Mouse (Mus musculus) macrophage (primary cell): Measurements from ENCODE around the gene Gm11444. TPM values are rescaled to one million over a fixed set of nuclear protein-coding genes. Genes with fewer than 3 reads are reported as not detected.

Source experiments
- H3K27ac ChIP-seq: fragments of 350-480 bp; formaldehyde crosslinking; 2 replicates; pipeline ENCODE4 v1.9.0; 2021
- H3K36me3 ChIP-seq: fragments of 350-480 bp; formaldehyde crosslinking; 2 replicates; pipeline ENCODE4 v1.9.0; 2021; ENCODE audit errors: inconsistent target
- H3K4me3 ChIP-seq: fragments of 350-480 bp; formaldehyde crosslinking; 2 replicates; pipeline ENCODE4 v1.9.0; 2021; ENCODE audit errors: inconsistent target
- H3K79me2 ChIP-seq: fragments of 350-480 bp; formaldehyde crosslinking; 2 replicates; pipeline ENCODE4 v1.9.0; 2021; ENCODE audit errors: inconsistent target
- WGBS: methylation state at CpG from one replicate; pipeline ENCODE4 v1.1.7; 2026; ENCODE audit warnings: inconsistent platforms; ENCODE audit not compliant: missing documents; 5-methylcytosine and 5-hydroxymethylcytosine counted together
- polyA plus RNA-seq: library from polyadenylated mRNA; stranded (reverse); fragments of 250-400 nt; gene quantifications from 3 replicates; pipeline ENCODE4 v1.2.4, GENCODE M21; 2018; ENCODE audit warnings: inconsistent platforms

Gene Gm11444
- polyA plus RNA-seq, 1 experiment from 2014 or later, result not detected

DNA sequence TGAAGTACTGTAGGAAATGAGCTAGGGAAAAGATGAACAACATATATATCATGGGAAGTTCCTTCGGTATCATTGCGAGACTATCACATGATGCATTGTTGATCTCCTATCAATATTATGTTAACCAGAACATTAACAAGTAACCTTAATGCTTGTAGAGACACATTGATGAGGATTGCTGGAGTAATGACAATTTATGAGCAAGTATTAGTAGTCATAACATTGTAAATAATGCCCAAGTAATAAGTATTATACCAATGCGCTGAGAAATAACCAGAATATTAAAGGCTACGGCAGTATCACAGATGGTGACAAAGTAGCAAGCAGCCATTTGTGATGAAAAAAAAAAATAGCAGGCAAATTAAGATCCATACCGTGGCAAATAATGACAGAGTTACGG lies 37.1 kb upstream of the Gm11444 start:
- H3K4me3 ChIP-seq, result no peak overlapping the region
- WGBS, result 49% methylated on average over 6 of the region's 6 CpGs
- H3K36me3 ChIP-seq, result no peaks in the 10 kb centered on the region
- H3K27ac ChIP-seq, result no peak overlapping the region
- H3K79me2 ChIP-seq, result no peaks in the 10 kb centered on the region

DNA sequence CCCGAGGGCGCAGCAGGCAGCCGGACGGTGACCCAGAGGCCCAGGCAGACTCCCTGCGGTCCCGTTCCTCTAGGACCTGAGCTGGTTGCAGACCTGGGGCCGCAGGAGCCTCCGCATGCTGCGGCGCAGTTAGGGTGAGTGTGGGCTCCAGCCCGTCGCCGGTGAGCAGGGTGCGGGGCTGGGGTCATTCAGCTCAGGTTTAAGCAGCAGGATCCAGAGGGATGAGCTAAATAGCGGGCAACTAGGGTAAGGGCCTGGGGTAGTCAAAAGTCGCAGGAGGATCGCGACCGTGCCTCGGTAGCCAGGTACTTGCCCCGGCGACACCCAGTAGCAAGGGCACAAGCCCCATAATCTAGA lies 36.3 kb upstream of the Gm11444 start:
- WGBS, result 20% methylated on average over 20 of the region's 22 CpGs
- Histone ChIP-seq H3K27ac (no peak overlapping the region), H3K4me3 (no peak overlapping the region), H3K36me3 (no peaks in the 10 kb centered on the region), H3K79me2 (no peaks in the 10 kb centered on the region)

DNA sequence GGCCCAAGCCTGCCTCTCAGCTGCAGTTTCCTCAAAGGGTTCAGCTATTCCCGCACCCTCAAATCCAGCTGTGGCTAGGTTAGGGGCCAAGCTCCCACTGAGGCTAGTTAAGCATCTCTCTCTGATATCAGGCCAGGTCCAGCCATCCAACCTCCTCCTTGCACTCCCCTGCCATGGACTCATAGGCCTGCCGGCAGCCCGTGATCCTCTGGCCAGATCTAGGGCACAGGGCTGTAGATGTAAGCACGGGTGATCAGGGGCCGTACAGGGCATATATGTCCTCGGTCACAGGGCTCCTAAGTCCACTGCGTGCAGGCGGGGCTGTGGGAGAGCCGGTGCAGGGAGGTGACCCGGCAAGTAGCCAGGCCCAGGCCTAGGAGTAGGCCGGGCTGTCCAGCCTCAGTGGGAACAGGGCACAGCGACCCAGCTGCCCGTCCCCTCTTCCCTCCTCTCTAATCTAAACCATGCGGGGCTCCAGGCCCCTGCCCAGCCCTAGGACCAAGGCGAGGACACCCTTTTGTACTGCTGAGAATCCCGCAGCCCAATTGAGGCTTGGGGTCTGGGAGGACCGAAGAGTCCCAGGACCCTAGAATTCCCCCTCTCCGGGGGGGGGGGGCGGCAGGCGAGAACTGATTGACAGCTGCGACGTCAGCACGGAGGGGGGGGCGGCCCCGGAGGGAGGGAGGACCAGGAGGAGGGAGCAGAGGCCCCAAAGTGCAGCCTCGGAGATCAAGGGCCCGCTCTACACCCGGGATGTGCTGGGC lies 35.7 kb upstream of the Gm11444 start, which contains the start of gene Tbx4:
TSS of gene Tbx4 (plus strand) at position 758 of the 764 bp plus-strand sequence.
- WGBS, result 59% methylated on average over 27 of the region's 28 CpGs
- Histone ChIP-seq H3K27ac (no peak within 1 kb of the TSS), H3K79me2 (no peaks in the 10 kb centered on the region), H3K36me3 (no peaks in the 10 kb centered on the region), H3K4me3 (no peak within 1 kb of the TSS)

DNA sequence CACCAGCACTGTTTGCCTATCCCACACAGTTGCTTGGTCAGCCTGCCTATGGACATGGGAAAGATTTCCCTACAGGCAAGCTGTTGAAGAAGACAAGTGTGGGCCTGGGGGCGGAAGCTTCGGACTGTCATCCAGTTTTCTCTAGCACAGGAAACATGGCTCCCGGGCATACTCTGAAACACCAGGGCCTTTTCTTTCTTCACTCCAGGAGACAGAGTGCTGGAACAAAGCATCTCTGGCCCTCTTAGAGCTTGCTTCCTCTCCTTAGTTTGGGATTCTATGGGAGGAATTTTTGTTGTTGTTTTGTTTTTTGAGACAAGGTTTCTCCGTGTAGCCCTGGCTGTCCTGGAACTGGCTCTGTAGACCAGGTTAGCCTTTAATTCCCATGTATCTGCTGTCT lies 34.4 kb upstream of the Gm11444 start:
- WGBS, result 100% methylated on average over 4 of the region's 4 CpGs
- H3K27ac ChIP-seq, result no peak overlapping the region
- no peaks in the 10 kb centered on the region for H3K36me3 ChIP-seq
- no peak overlapping the region for H3K4me3 ChIP-seq
- H3K79me2 ChIP-seq, result no peaks in the 10 kb centered on the region

DNA sequence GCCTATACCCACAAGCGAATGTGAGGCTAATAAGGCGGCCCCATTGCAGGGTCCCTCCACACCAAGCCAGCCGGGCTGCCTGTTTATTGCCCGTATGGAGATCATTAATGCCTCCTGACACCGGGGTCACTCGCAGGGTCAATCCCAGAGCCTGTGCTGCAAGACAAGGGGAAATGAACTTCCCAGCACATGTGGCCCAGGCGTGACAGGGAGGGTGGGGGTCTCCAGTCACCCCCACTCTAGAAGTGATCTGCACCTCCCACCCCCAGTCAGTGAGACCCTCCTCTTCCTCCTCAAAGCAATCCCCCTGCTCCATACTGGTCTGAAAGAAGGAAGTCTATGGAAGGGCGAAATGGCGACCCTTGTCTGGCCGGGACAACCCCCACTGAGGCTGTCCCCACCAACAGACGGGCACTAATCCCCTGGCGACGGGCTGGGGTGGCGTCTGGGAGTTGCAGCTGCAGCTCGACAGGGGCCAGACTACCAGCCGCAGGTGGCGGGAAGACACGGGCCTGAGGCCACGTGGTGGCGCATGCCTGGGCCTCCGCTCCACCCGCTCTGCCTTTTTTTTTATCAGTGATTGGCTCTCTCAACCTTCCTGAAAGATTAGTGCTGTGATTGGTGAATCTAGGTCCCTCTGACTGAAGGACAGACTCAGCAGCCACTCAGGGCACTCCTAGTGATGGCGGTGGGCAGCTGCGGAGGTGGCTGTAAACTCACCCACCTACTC lies 26.1 kb upstream of the Gm11444 start:
- no peak overlapping the region for H3K27ac ChIP-seq
- H3K36me3 ChIP-seq, result no peaks in the 10 kb centered on the region
- H3K4me3 ChIP-seq, result no peak overlapping the region
- WGBS, result 83% methylated on average over 24 of the region's 24 CpGs
- H3K79me2 ChIP-seq, result no peaks in the 10 kb centered on the region

DNA sequence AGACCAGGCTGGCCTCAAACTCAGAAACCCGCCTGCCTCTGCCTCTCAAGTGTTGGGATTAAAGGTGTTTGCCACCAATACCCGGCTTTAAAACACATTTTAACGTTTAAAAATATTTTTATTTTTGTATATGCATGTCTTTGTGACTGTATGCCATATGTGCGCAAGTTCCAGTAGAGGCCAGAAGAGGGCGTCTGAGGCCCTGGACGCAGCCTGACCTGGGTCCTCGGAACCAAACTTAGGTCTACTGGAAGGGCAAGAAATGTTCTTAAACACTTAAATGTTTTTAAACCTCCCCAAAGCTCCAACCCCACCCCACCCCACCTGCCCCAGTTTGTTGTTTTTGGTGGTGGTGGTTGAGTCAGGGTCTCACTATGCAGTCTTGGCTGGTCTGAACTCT lies 14.2 kb upstream of the Gm11444 start:
- Histone ChIP-seq H3K36me3 (no peaks in the 10 kb centered on the region), H3K4me3 (no peak overlapping the region), H3K27ac (no peak overlapping the region), H3K79me2 (no peaks in the 10 kb centered on the region)
- WGBS, result 51% methylated on average over 7 of the region's 7 CpGs

DNA sequence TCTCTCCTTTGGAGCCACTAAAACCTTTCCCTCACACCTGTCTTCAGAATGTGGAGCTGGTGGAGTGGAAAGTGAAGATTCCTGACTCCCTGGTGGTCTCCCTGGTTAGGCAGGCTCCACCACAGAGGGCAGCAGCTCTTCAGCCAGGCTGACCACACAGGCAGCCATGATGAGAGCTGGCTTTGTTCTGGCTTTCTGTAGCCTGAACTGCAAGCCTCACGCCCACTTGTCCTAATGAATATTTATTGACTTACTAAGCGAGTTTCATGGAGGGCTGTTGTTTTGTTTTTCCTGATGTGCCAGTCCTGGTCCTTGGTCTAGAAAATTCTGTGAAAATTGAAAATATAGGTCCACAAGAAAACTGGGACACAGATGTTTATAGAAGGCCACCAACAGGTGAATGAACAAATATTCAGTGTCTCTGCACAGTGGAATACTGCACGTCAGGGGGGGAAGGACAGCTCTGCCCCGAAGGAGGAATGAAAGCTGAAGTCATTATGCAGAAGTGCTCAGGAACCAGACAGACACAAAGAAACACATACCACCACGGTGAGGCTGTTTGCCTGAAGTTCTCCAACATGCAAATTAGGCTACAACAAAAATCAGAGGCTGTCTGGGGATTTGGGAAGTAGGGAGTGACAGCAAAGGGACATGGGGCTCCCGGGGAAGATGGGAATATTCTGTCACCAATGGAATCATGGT lies 8.0 kb upstream of the Gm11444 start:
- H3K79me2 ChIP-seq, result no peaks in the 10 kb centered on the region
- no peak overlapping the region for H3K4me3 ChIP-seq
- no peaks in the 10 kb centered on the region for H3K36me3 ChIP-seq
- WGBS, result 59% methylated on average over 6 of the region's 6 CpGs
- H3K27ac ChIP-seq, result no peak overlapping the region

DNA sequence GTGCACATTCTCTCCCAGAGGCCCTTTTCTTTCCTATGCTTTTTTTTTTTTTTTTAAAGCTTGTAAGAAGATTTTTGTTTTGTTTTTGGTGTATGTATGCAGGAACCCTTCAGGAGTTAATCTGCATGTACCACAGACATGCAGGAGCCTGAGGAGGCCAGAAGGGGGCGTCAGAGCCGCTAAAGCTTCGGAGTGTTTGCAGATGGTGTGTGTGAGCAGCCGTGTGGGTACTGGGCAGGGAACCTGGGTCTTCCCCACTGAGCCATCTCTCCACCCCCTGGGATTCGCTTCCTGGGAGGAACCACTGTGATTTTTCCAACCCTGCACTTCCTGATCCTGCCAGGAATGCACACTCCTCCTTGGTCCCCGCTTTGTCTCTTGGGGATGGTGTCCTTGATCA lies 625 bp upstream of the Gm11444 start:
- no peak overlapping the region for H3K27ac ChIP-seq
- no peaks in the 10 kb centered on the region for H3K36me3 ChIP-seq
- H3K79me2 ChIP-seq, result no peaks in the 10 kb centered on the region
- H3K4me3 ChIP-seq, result no peak overlapping the region
- WGBS, result 76% methylated on average over 6 of the region's 6 CpGs

DNA sequence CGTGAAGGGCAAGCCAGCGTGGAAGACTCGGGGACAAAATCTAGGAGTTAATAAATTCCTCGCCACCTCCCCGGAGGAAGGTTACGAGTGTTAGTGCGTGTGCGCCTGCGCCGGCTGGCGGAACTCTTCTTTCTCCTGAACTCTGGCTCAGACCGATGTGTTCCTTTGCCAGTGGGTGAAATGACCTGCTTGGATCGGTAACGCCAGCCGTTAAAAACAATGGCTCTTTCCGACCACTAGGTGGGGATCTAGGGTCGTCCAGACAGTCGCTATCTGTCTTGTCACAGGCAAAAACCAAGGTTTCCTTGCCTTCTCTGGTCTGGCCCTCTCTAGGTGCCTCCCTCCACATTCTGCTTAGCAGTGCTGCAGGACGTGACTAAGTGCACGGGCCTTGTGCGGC lies 1.1 kb downstream of the Gm11444 start:
- 11% methylated on average over 21 of the region's 21 CpGs for WGBS

DNA sequence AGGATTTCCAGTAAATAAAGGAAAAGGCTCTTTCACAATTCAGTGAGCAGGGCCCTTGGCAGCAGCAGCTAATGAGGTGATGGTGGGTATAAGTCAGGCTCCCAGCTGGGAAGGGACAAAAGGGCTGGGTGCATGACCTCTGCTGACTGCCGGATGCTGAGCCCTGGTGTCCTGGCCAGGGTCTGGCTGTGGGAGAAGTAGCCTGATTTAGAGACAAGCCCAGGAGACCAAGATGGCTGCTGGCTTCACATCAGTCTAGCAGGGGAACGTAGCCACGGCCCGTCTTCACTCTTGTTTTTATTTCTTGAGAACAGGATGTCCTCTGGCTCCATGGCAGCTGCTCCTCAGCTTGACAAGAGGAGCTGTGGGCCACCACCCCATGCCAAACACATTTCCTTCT lies 3.6 kb downstream of the Gm11444 start:
- no peak overlapping the region for H3K4me3 ChIP-seq
- no peaks in the 10 kb centered on the region for H3K36me3 ChIP-seq
- H3K27ac ChIP-seq, result no peak overlapping the region
- 46% methylated on average over 4 of the region's 4 CpGs for WGBS
- no peaks in the 10 kb centered on the region for H3K79me2 ChIP-seq

More for the DNA sequence above, 1.1 kb downstream of the Gm11444 start:
- Histone ChIP-seq H3K36me3 (no peaks in the 10 kb centered on the region), H3K4me3 (no peak overlapping the region), H3K27ac (no peak overlapping the region), H3K79me2 (no peaks in the 10 kb centered on the region)

DNA sequence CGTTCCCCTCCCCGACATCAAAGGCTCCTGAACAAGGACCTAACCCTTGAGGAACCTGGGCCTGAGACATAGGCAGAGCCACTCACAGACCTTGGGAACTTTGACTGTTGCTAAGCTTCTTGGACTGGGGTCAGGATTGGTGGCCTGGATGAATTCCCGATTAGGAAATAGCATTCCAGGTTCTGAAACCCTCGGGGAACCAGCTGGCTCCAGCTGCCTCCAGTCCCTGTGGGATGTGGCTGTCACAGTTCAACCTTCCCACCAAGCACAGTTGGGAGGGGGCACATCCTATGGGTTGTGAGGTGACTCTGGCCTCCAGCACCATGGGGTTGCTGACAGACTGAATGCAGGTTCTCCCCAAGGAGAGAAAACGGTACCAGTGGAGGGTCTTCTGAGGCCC lies 4.2 kb downstream of the Gm11444 start:
- Histone ChIP-seq H3K36me3 (no peaks in the 10 kb centered on the region), H3K79me2 (no peaks in the 10 kb centered on the region), H3K4me3 (no peak overlapping the region), H3K27ac (no peak overlapping the region)
- WGBS, result 71% methylated on average over 5 of the region's 5 CpGs

DNA sequence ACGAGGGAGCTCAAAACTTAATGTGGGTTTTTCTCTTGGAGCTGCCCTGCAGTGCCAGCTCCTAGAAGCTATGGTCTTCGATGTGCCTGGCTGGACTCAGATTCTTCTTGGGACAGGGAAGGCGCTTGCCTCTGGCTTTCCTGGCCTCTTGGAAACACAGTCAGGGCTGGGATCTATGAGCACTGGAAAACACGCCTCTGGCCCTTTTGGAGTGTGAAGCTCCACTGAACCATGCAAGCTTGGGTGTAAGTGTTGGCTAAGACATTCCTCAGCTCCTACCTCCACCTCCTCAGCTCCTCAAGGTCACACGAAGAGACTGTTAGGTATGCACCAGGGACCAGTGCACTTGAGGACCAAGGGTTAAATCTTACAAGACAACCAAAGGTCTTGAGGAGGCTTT lies 5.2 kb downstream of the Gm11444 start:
- H3K36me3 ChIP-seq, result no peaks in the 10 kb centered on the region
- WGBS, result 40% methylated on average over 5 of the region's 5 CpGs
- no peak overlapping the region for H3K27ac ChIP-seq
- H3K79me2 ChIP-seq, result no peaks in the 10 kb centered on the region
- H3K4me3 ChIP-seq, result no peak overlapping the region

DNA sequence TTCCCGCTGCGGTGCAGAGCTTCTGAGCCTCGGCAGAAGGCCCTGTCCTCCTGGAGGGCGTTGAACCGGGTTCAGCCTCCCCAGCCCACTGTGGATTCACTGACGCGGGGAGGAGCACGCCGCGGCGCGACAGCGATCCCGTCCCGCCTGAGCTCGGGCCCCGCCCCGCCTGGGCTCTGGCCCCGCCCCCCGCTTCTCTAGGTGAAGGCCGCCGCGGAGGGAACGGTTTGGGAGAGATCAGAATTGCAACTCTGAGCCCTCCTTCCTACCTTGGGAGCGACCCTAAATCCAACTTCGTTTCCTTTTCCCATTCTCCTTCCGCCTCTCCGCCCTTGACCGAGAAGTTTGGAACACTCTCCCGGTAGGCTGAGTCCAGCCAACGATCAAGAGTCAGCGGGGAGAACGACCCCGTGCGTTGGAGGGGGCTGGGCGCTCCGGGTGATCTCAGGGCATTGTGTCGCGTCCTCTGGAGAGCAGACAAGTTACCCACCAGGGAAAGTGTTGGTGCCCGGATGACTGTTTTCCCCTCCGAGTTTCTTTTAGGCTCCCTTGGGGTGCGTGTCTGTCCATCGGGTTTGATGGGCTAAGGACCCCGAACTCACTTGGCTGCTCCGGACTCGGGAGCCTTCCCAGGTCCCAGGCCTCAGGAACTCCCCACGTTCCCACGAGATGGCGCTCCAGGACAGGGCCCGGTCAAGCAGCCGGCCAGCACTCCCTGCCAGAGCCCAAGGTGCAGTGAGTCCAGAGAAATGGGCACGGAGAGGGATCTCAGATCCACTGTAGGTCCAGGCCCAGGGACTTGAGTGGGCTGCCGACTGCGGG lies 5.8 kb downstream of the Gm11444 start:
- H3K79me2 ChIP-seq, result no peaks in the 10 kb centered on the region
- H3K4me3 ChIP-seq, result peak overlapping the region; percentile 28
- H3K27ac ChIP-seq, result no peak overlapping the region
- H3K36me3 ChIP-seq, result no peaks in the 10 kb centered on the region
- 2% methylated on average over 54 of the region's 54 CpGs for WGBS

DNA sequence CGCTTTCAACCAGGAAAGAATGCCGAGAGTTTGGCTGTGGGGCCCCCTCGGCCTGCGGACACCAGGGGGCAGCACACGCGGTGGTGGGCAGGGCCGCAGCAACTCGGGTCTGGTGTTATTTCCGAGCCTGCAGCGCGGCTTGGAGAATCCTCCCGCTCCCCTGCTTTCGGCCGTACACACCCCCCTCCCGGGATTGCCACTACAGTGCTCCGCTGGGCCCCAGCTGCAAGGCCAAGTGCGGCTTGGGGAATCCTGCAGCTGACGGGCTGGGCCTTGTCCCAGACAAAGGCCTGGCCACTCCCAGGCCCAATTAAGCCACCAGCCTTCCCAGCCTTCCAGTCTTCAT lies 6.8 kb downstream of the Gm11444 start:
- Histone ChIP-seq H3K79me2 (no peaks in the 10 kb centered on the region), H3K27ac (no peak overlapping the region), H3K36me3 (no peaks in the 10 kb centered on the region), H3K4me3 (no peak overlapping the region)
- WGBS, result 4% methylated on average over 18 of the region's 18 CpGs
